8 mouse cellular contexts compared by ENCODE assay signal in genomic region chr19:59260718-59261442, GRCm38 (mm10). TPM values are rescaled to one million over a fixed set of nuclear protein-coding genes. Genes with fewer than 3 reads are reported as not detected.
DNase-seq lines count a peak whose midpoint lies in the region; ATAC-seq lines count a peak whose summit lies in the region.

Gene Slc18a2, plus strand, starts transcription at chr19:59260896.

- peak; percentile 54 for DNase-seq in ovary, adult 18-20 months (ENCODE audit: low spot score)
- no peak for DNase-seq in ovary, postnatal 14 days (ENCODE audit: low spot score)
- DNase-seq in embryonic facial prominence, embryonic 10.5 days (ENCODE audit: low spot score), result peak; percentile 76
- peak; percentile 69 for DNase-seq in mesoderm, embryonic 11.5 days (ENCODE audit: low read depth, low spot score)
- DNase-seq in thymus, postnatal 25 days, result peak; percentile 58
- no peak for DNase-seq in MN1 (ENCODE audit: low spot score)
- DNase-seq in layer of hippocampus, postnatal 36 days, result no peak

- H3K27ac ChIP-seq in embryonic facial prominence, embryonic 10.5 days (replicated peaks), result peak within 1 kb of the TSS; percentile 63
- H3K27ac ChIP-seq in hindbrain, embryonic 15.5 days (replicated peaks), result no peak within 1 kb of the TSS

- peaks cover 59% of the 10 kb centered on the region for H3K27me3 ChIP-seq in embryonic facial prominence, embryonic 10.5 days (replicated peaks; ENCODE audit: low read depth, poor library complexity, severe bottlenecking)
- H3K27me3 ChIP-seq in hindbrain, embryonic 15.5 days, result 0 out of 2 replicates have a peak, but pooled peaks cover 6% of the 10 kb centered on the region

- 0 out of 2 replicates have a peak, but pooled peaks cover 2% of the 10 kb centered on the region for H3K9me3 ChIP-seq in embryonic facial prominence, embryonic 10.5 days
- H3K9me3 ChIP-seq in hindbrain, embryonic 15.5 days, result no peaks in the 10 kb centered on the region

- peak within 1 kb of the TSS; percentile 23 for H3K9ac ChIP-seq in hindbrain, embryonic 15.5 days

- H3K4me2 ChIP-seq in hindbrain, embryonic 15.5 days, result peak within 1 kb of the TSS; percentile 80

- H3K4me1 ChIP-seq in embryonic facial prominence, embryonic 10.5 days, result peaks cover 33% of the 10 kb centered on the region
- peaks cover 20% of the 10 kb centered on the region for H3K4me1 ChIP-seq in hindbrain, embryonic 15.5 days (replicated peaks)

- peak within 1 kb of the TSS; percentile 65 for H3K4me3 ChIP-seq in embryonic facial prominence, embryonic 10.5 days
- peak within 1 kb of the TSS; percentile 37 for H3K4me3 ChIP-seq in hindbrain, embryonic 15.5 days

- under 1% methylated on average over 55 of the region's 55 CpGs for WGBS in embryonic facial prominence, embryonic 10.5 days
- WGBS in hindbrain, embryonic 15.5 days, result under 1% methylated on average over 54 of the region's 55 CpGs

- peak; percentile 68 for ATAC-seq in hindbrain, embryonic 15.5 days (ENCODE audit: low FRiP score, low read depth)

- no peaks in the 10 kb centered on the region for H3K36me3 ChIP-seq in embryonic facial prominence, embryonic 10.5 days (replicated peaks)
- H3K36me3 ChIP-seq in hindbrain, embryonic 15.5 days, result no peaks in the 10 kb centered on the region

RNA-seq across cellular contexts. Expression of gene Slc18a2, which starts in this region (rescaled TPM):
- polyA plus RNA-seq in embryonic facial prominence, embryonic 10.5 days (2016; fragmentation: Nextera tagmentation; extraction: Ambion mirVana), result 11.2 and 12.8 TPM in 2 replicates
- polyA plus RNA-seq in hindbrain, embryonic 15.5 days (2015; fragmentation: Nextera tagmentation; extraction: Ambion mirVana), result 17.4 and 18.5 TPM in 2 replicates
- 1 to 10 TPM; 1.1 to 1.2 TPM for total RNA-seq in layer of hippocampus, postnatal 36 days (2021)

Comparison
In these comparisons a context has a peak if more than half of its experiments do, and no peak if none do; other contexts are left out.
1. DNase-seq: peak in ovary, adult 18-20 months (single experiment), embryonic facial prominence, embryonic 10.5 days (single experiment), mesoderm, embryonic 11.5 days (single experiment) and thymus, postnatal 25 days (single experiment); none in ovary, postnatal 14 days (single experiment), MN1 (single experiment) and layer of hippocampus, postnatal 36 days (0 of 2).